Mouse (Mus musculus): ENCODE data around the gene Avil. TPM values are rescaled to one million over a fixed set of nuclear protein-coding genes. Genes with fewer than 3 reads are reported as not detected.

Gene Avil
- total and polyA plus RNA-seq, 3 experiments, result 2.7 to 20.0 (median 8.2) TPM

DNA sequence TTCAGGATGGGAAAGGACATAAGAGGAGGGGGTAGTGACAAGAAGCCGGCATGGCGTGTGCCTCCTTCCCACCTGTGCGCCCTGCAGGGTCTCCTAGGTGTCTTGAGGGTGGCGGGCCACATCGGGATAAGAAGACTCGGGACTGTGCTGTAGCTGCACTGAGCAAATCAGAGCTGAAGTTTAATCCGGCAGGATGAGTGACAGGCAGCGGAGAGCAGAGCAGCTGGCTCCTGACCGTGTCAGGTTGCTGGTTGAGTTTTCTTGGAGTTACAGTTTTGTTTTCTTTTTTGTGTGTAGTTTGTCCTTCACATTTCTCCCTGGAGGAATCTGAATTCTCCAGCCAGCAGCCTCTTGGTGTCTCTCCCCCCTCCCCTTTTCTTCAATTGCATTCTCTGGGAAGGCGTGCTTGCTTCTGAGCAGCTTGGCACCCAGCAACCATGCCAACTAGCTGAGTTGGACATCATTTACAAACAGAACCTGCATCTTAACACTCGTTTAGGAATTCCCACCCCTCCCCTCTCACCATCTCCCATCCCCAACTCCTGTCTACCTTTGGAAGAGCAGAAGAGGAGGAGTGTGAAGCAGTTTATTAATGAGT is 19.5 kb upstream of the Avil start:
- no peak for TF ChIP-seq RCOR1 (conservative IDR thresholded peaks at IDR 0.05; ENCODE audit: low read depth, low read length)
- TF ChIP-seq ZMIZ1 (IDR thresholded peaks at IDR 0.05; ENCODE audit: low read depth, low read length), result no peak
- no peak for TF ChIP-seq NELFE (IDR thresholded peaks at IDR 0.05; ENCODE audit: low read depth, low read length)
- TF ChIP-seq HCFC1 (IDR thresholded peaks at IDR 0.05; ENCODE audit: low read depth, low read length), result no peak
- TF ChIP-seq POLR2AphosphoS2 (IDR thresholded peaks at IDR 0.05; ENCODE audit: low read depth, low read length), result no peak
- no peak for TF ChIP-seq MXI1 (IDR thresholded peaks at IDR 0.05; ENCODE audit: low read depth, low read length)
- no peak for TF ChIP-seq IRF4 (IDR thresholded peaks at IDR 0.05; ENCODE audit: low read depth, low read length)
- no peak for TF ChIP-seq MYC (IDR thresholded peaks at IDR 0.05; ENCODE audit: low read depth, low read length)
- no peak for TF ChIP-seq CHD1 (IDR thresholded peaks at IDR 0.05; ENCODE audit: low read depth, low read length)
- TF ChIP-seq USF1 (IDR thresholded peaks at IDR 0.05; ENCODE audit: low read depth, low read length), result no peak
- no peak for TF ChIP-seq GABPA (IDR thresholded peaks at IDR 0.05; ENCODE audit: insufficient replicate concordance, low read depth, low read length)
- TF ChIP-seq ZC3H11A (IDR thresholded peaks at IDR 0.05; ENCODE audit: low read depth, low read length), result no peak
- TF ChIP-seq NRF1 (IDR thresholded peaks at IDR 0.05; ENCODE audit: low read depth, low read length), result no peak
- no peak for TF ChIP-seq CHD2 (IDR thresholded peaks at IDR 0.05; ENCODE audit: low read length)
- TF ChIP-seq MEF2A (IDR thresholded peaks at IDR 0.05; ENCODE audit: borderline replicate concordance, low read depth, low read length), result no peak
- TF ChIP-seq MAFK (IDR thresholded peaks at IDR 0.05; ENCODE audit: insufficient replicate concordance, low read length), result no peak
- no peak for TF ChIP-seq KAT2A (IDR thresholded peaks at IDR 0.05; ENCODE audit: insufficient replicate concordance, low read length)
- no peak for TF ChIP-seq ZKSCAN1 (IDR thresholded peaks at IDR 0.05; ENCODE audit: borderline replicate concordance, low read depth, low read length)
- no peak for TF ChIP-seq SIN3A (IDR thresholded peaks at IDR 0.05; ENCODE audit: low read length)
- TF ChIP-seq CTCF (conservative IDR thresholded peaks at IDR 0.05 in 1 of 2, IDR thresholded peaks at IDR 0.05 in 1 of 2; ENCODE audit: low read depth in 2 of 2, low read length in 2 of 2), result no peak
- H3K4me1 ChIP-seq (ENCODE audit: control insufficient read depth in 1 of 2, insufficient read depth in 2 of 2), result peaks cover 12 to 40% of the 10 kb centered on the region in 2 experiments
- H3K4me3 ChIP-seq (replicated peaks in 1 of 3; ENCODE audit: low read depth in 2 of 3, low read length in 2 of 3, poor library complexity in 1 of 3), result no peak overlapping the region
- peaks cover 23% of the 10 kb centered on the region for H3K79me2 ChIP-seq (replicated peaks; ENCODE audit: control insufficient read depth, extremely low read depth, insufficient read depth, poor library complexity, severe bottlenecking)
- DNase-seq (ENCODE audit: extremely low read depth), result no peak
- H3K27ac ChIP-seq (ENCODE audit: insufficient read depth, low read depth), result no peak overlapping the region
- dilution Hi-C loops (cut with MboI; ENCODE audit: extremely low pct_ligation_motif_present, extremely low pct_unique_long_range_greater_than_20kb, low sequenced_read_pairs), result no loop called here
- H3K9ac ChIP-seq (ENCODE audit: insufficient read depth, low read depth), result no peak overlapping the region
- in situ Hi-C loops (cut with MboI; ENCODE audit: low pct_ligation_motif_present, low pct_unique_long_range_greater_than_20kb, low sequenced_read_pairs), result no loop called here
- H3K4me2 ChIP-seq (ENCODE audit: insufficient read depth, low read depth, poor library complexity, severe bottlenecking), result no peak overlapping the region
- peaks cover 12% of the 10 kb centered on the region for H3K27me3 ChIP-seq (replicated peaks)
- H3K36me3 ChIP-seq (replicated peaks in 1 of 2; ENCODE audit: control insufficient read depth in 1 of 2, insufficient read depth in 1 of 2, low read length in 1 of 2), result peaks cover 3 to 19% of the 10 kb centered on the region in 2 experiments
- no peaks in the 10 kb centered on the region for H3K9me3 ChIP-seq (replicated peaks; ENCODE audit: low read length)

DNA sequence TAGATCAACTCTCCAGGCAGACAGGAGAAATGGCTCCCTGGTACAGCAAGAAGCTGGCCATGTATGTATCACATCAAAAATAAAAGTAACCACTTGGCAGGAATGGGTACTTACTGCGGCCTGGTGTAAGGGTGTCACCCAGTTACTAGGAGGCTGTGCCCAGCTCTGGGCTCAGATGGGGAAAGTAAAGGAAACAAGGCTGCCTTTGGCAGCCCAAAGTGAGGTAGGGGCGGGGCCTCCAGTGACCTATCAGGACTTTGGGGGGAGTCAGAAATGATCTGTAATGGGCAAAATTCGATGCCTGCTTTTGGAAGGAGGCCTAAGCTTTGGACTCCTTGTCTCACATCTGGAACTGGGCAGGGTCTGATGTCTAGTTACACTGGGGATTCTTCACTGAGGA is 18.8 kb upstream of the Avil start:
- dilution Hi-C loops (cut with MboI; ENCODE audit: extremely low pct_ligation_motif_present, extremely low pct_unique_long_range_greater_than_20kb, low sequenced_read_pairs), result no loop called here
- H3K4me2 ChIP-seq (ENCODE audit: insufficient read depth, low read depth, poor library complexity, severe bottlenecking), result no peak overlapping the region
- H3K4me1 ChIP-seq (ENCODE audit: control insufficient read depth in 1 of 2, insufficient read depth in 2 of 2), result peaks cover 12 to 43% of the 10 kb centered on the region in 2 experiments
- no peak for DNase-seq (ENCODE audit: extremely low read depth)
- TF ChIP-seq RCOR1 (conservative IDR thresholded peaks at IDR 0.05; ENCODE audit: low read depth, low read length) (no peak), ELF1 (IDR thresholded peaks at IDR 0.05; ENCODE audit: low read depth, low read length) (no peak), NELFE (IDR thresholded peaks at IDR 0.05; ENCODE audit: low read depth, low read length) (no peak), USF1 (IDR thresholded peaks at IDR 0.05; ENCODE audit: low read depth, low read length) (no peak), ZC3H11A (IDR thresholded peaks at IDR 0.05; ENCODE audit: low read depth, low read length) (no peak), SMC3 (IDR thresholded peaks at IDR 0.05; ENCODE audit: low read depth, low read length) (no peak)
- no peak overlapping the region for H3K4me3 ChIP-seq (replicated peaks in 1 of 3; ENCODE audit: low read depth in 2 of 3, low read length in 2 of 3, poor library complexity in 1 of 3)
- in situ Hi-C loops (cut with MboI; ENCODE audit: low pct_ligation_motif_present, low pct_unique_long_range_greater_than_20kb, low sequenced_read_pairs), result no loop called here
- peaks cover 23% of the 10 kb centered on the region for H3K79me2 ChIP-seq (replicated peaks; ENCODE audit: control insufficient read depth, extremely low read depth, insufficient read depth, poor library complexity, severe bottlenecking)
- H3K9ac ChIP-seq (ENCODE audit: insufficient read depth, low read depth), result no peak overlapping the region
- H3K27me3 ChIP-seq (replicated peaks), result peaks cover 6% of the 10 kb centered on the region
- H3K36me3 ChIP-seq (replicated peaks in 1 of 2; ENCODE audit: control insufficient read depth in 1 of 2, insufficient read depth in 1 of 2, low read length in 1 of 2), result peaks cover 3 to 22% of the 10 kb centered on the region in 2 experiments
- no peak overlapping the region for H3K27ac ChIP-seq (ENCODE audit: insufficient read depth, low read depth)
- H3K9me3 ChIP-seq (replicated peaks; ENCODE audit: low read length), result no peaks in the 10 kb centered on the region
